Mouse (Mus musculus): ENCODE results near the gene Klhl2. TPM values are rescaled to one million over a fixed set of nuclear protein-coding genes. Genes with fewer than 3 reads are reported as not detected.

Gene Klhl2
- polyA plus RNA-seq, 1 experiment from 2014 or later = 32.2 TPM

GRCm38 (mm10) chr8:64834071-64834877 lies 15.5 kb downstream of the Klhl2 start:
- H3K36me3 ChIP-seq (ENCODE audit: control insufficient read depth, insufficient read depth, low read length) = no peaks in the 10 kb centered on the region; the same call in 1 of the 2 replicates
- no peaks in the 10 kb centered on the region for H3K9me3 ChIP-seq (ENCODE audit: control insufficient read depth, low read length)
- H3K4me1 ChIP-seq (ENCODE audit: control insufficient read depth, insufficient read depth, low read length) = no peaks in the 10 kb centered on the region; the same call in none of the 2 replicates
- H3K4me3 ChIP-seq (ENCODE audit: low read depth, low read length) = 0 out of 2 replicates have a peak overlapping the region, but pooled peaks have one; percentile 7
- peak overlapping the region; percentile 39 for H3K4me2 ChIP-seq (ENCODE audit: low read depth, low read length)
- 16% methylated on average over 27 of the region's 27 CpGs for WGBS
- no peak overlapping the region for H3K9ac ChIP-seq (replicated peaks; ENCODE audit: low read depth, low read length)
- 0 out of 2 replicates have a peak, but pooled peaks have one; percentile 25 for ATAC-seq (ENCODE audit: low read depth)
- no peaks in the 10 kb centered on the region for H3K27me3 ChIP-seq (ENCODE audit: control insufficient read depth, insufficient read depth, low read length)
- peak overlapping the region; percentile 7; the same call in 1 of the 2 replicates for H3K27ac ChIP-seq (ENCODE audit: low read depth, low read length)

- no peak for ATAC-seq (ENCODE audit: low read depth)
- no peaks in the 10 kb centered on the region; the same call in none of the 2 replicates for H3K4me1 ChIP-seq (ENCODE audit: control insufficient read depth, insufficient read depth, low read length)
- WGBS = 35% methylated on average over 13 of the region's 13 CpGs
- H3K4me3 ChIP-seq (ENCODE audit: low read depth, low read length) = no peak overlapping the region
- H3K9ac ChIP-seq (replicated peaks; ENCODE audit: low read depth, low read length) = no peak overlapping the region
- no peaks in the 10 kb centered on the region for H3K9me3 ChIP-seq (ENCODE audit: control insufficient read depth, low read length)
- no peaks in the 10 kb centered on the region; the same call in 1 of the 2 replicates for H3K36me3 ChIP-seq (ENCODE audit: control insufficient read depth, insufficient read depth, low read length)
- H3K27me3 ChIP-seq (ENCODE audit: control insufficient read depth, insufficient read depth, low read length) = no peaks in the 10 kb centered on the region
- H3K27ac ChIP-seq (ENCODE audit: low read depth, low read length) = no peak overlapping the region
- H3K4me2 ChIP-seq (ENCODE audit: low read depth, low read length) = no peak overlapping the region
Measured at GRCm38 (mm10) chr8:64832581-64833135, 17.2 kb downstream of the Klhl2 start.

GRCm38 (mm10) chr8:64831656-64832055 lies 18.2 kb downstream of the Klhl2 start:
- H3K9ac ChIP-seq (replicated peaks; ENCODE audit: low read depth, low read length) = no peak overlapping the region
- H3K4me1 ChIP-seq (ENCODE audit: control insufficient read depth, insufficient read depth, low read length) = no peaks in the 10 kb centered on the region; the same call in none of the 2 replicates
- H3K4me2 ChIP-seq (ENCODE audit: low read depth, low read length) = no peak overlapping the region
- H3K27ac ChIP-seq (ENCODE audit: low read depth, low read length) = no peak overlapping the region
- no peaks in the 10 kb centered on the region; the same call in 1 of the 2 replicates for H3K36me3 ChIP-seq (ENCODE audit: control insufficient read depth, insufficient read depth, low read length)
- no peak overlapping the region for H3K4me3 ChIP-seq (ENCODE audit: low read depth, low read length)
- no peaks in the 10 kb centered on the region for H3K27me3 ChIP-seq (ENCODE audit: control insufficient read depth, insufficient read depth, low read length)
- WGBS = 67% methylated on average over 3 of the region's 3 CpGs
- no peak for ATAC-seq (ENCODE audit: low read depth)
- H3K9me3 ChIP-seq (ENCODE audit: control insufficient read depth, low read length) = no peaks in the 10 kb centered on the region

- Histone ChIP-seq H3K9ac (replicated peaks; ENCODE audit: low read depth, low read length) (no peak overlapping the region), H3K4me1 (ENCODE audit: control insufficient read depth, insufficient read depth, low read length) (no peaks in the 10 kb centered on the region; the same call in none of the 2 replicates), H3K4me3 (ENCODE audit: low read depth, low read length) (no peak overlapping the region), H3K9me3 (ENCODE audit: control insufficient read depth, low read length) (no peaks in the 10 kb centered on the region), H3K27ac (ENCODE audit: low read depth, low read length) (no peak overlapping the region), H3K36me3 (ENCODE audit: control insufficient read depth, insufficient read depth, low read length) (no peaks in the 10 kb centered on the region; the same call in 1 of the 2 replicates), H3K27me3 (ENCODE audit: control insufficient read depth, insufficient read depth, low read length) (no peaks in the 10 kb centered on the region), H3K4me2 (ENCODE audit: low read depth, low read length) (no peak overlapping the region)
- WGBS = 91% methylated on average over 3 of the region's 3 CpGs
- ATAC-seq (ENCODE audit: low read depth) = no peak
Measured at GRCm38 (mm10) chr8:64829921-64830320, 19.9 kb downstream of the Klhl2 start.

- Histone ChIP-seq H3K4me1 (ENCODE audit: control insufficient read depth, insufficient read depth, low read length) (no peaks in the 10 kb centered on the region; the same call in 1 of the 2 replicates), H3K27ac (ENCODE audit: low read depth, low read length) (no peak overlapping the region), H3K4me2 (ENCODE audit: low read depth, low read length) (no peak overlapping the region), H3K9ac (replicated peaks; ENCODE audit: low read depth, low read length) (no peak overlapping the region), H3K27me3 (ENCODE audit: control insufficient read depth, insufficient read depth, low read length) (no peaks in the 10 kb centered on the region), H3K4me3 (ENCODE audit: low read depth, low read length) (no peak overlapping the region), H3K36me3 (ENCODE audit: control insufficient read depth, insufficient read depth, low read length) (no peaks in the 10 kb centered on the region; the same call in 1 of the 2 replicates), H3K9me3 (ENCODE audit: control insufficient read depth, low read length) (no peaks in the 10 kb centered on the region)
- 79% methylated on average over 9 of the region's 9 CpGs for WGBS
- no peak for ATAC-seq (ENCODE audit: low read depth)
Measured at GRCm38 (mm10) chr8:64829391-64829790, 20.4 kb downstream of the Klhl2 start.

GRCm38 (mm10) chr8:64828466-64828865 lies 21.4 kb downstream of the Klhl2 start:
- Histone ChIP-seq H3K27me3 (ENCODE audit: control insufficient read depth, insufficient read depth, low read length) (no peaks in the 10 kb centered on the region), H3K4me1 (ENCODE audit: control insufficient read depth, insufficient read depth, low read length) (no peaks in the 10 kb centered on the region), H3K4me3 (ENCODE audit: low read depth, low read length) (no peak overlapping the region), H3K9ac (replicated peaks; ENCODE audit: low read depth, low read length) (no peak overlapping the region), H3K27ac (ENCODE audit: low read depth, low read length) (no peak overlapping the region), H3K4me2 (ENCODE audit: low read depth, low read length) (no peak overlapping the region), H3K36me3 (ENCODE audit: control insufficient read depth, insufficient read depth, low read length) (no peaks in the 10 kb centered on the region), H3K9me3 (ENCODE audit: control insufficient read depth, low read length) (no peaks in the 10 kb centered on the region)
- no peak for ATAC-seq (ENCODE audit: low read depth)
- 81% methylated on average over 15 of the region's 15 CpGs for WGBS

- no peak for ATAC-seq (ENCODE audit: low read depth)
- WGBS = 87% methylated on average over 10 of the region's 10 CpGs
Measured at GRCm38 (mm10) chr8:64827356-64827755, 22.5 kb downstream of the Klhl2 start.

GRCm38 (mm10) chr8:64826461-64826860 lies 23.4 kb downstream of the Klhl2 start:
- WGBS = 83% methylated on average over 8 of the region's 8 CpGs
- H3K9me3 ChIP-seq (ENCODE audit: control insufficient read depth, low read length) = no peaks in the 10 kb centered on the region
- no peaks in the 10 kb centered on the region for H3K27me3 ChIP-seq (ENCODE audit: control insufficient read depth, insufficient read depth, low read length)
- no peaks in the 10 kb centered on the region for H3K36me3 ChIP-seq (ENCODE audit: control insufficient read depth, insufficient read depth, low read length)
- H3K4me2 ChIP-seq (ENCODE audit: low read depth, low read length) = no peak overlapping the region
- no peak overlapping the region for H3K9ac ChIP-seq (replicated peaks; ENCODE audit: low read depth, low read length)
- no peak for ATAC-seq (ENCODE audit: low read depth)
- no peaks in the 10 kb centered on the region for H3K4me1 ChIP-seq (ENCODE audit: control insufficient read depth, insufficient read depth, low read length)
- H3K4me3 ChIP-seq (ENCODE audit: low read depth, low read length) = no peak overlapping the region
- H3K27ac ChIP-seq (ENCODE audit: low read depth, low read length) = no peak overlapping the region

More at GRCm38 (mm10) chr8:64827356-64827755, 22.5 kb downstream of the Klhl2 start:
- H3K36me3 ChIP-seq (ENCODE audit: control insufficient read depth, insufficient read depth, low read length) = no peaks in the 10 kb centered on the region
- no peak overlapping the region for H3K9ac ChIP-seq (replicated peaks; ENCODE audit: low read depth, low read length)
- no peaks in the 10 kb centered on the region for H3K4me1 ChIP-seq (ENCODE audit: control insufficient read depth, insufficient read depth, low read length)
- no peak overlapping the region for H3K4me3 ChIP-seq (ENCODE audit: low read depth, low read length)
- no peak overlapping the region for H3K27ac ChIP-seq (ENCODE audit: low read depth, low read length)
- H3K4me2 ChIP-seq (ENCODE audit: low read depth, low read length) = no peak overlapping the region
- H3K9me3 ChIP-seq (ENCODE audit: control insufficient read depth, low read length) = no peaks in the 10 kb centered on the region
- H3K27me3 ChIP-seq (ENCODE audit: control insufficient read depth, insufficient read depth, low read length) = no peaks in the 10 kb centered on the region

GRCm38 (mm10) chr8:64823905-64824304 lies 25.9 kb downstream of the Klhl2 start:
- no peak overlapping the region for H3K4me3 ChIP-seq (ENCODE audit: low read depth, low read length)
- H3K27me3 ChIP-seq (ENCODE audit: control insufficient read depth, insufficient read depth, low read length) = no peaks in the 10 kb centered on the region
- no peaks in the 10 kb centered on the region for H3K4me1 ChIP-seq (ENCODE audit: control insufficient read depth, insufficient read depth, low read length)
- no peaks in the 10 kb centered on the region for H3K36me3 ChIP-seq (ENCODE audit: control insufficient read depth, insufficient read depth, low read length)
- WGBS = 77% methylated on average over 11 of the region's 11 CpGs
- H3K27ac ChIP-seq (ENCODE audit: low read depth, low read length) = no peak overlapping the region
- no peak for ATAC-seq (ENCODE audit: low read depth)
- no peak overlapping the region for H3K9ac ChIP-seq (replicated peaks; ENCODE audit: low read depth, low read length)
- H3K4me2 ChIP-seq (ENCODE audit: low read depth, low read length) = no peak overlapping the region
- no peaks in the 10 kb centered on the region for H3K9me3 ChIP-seq (ENCODE audit: control insufficient read depth, low read length)
